Mouse (Mus musculus) layer of hippocampus, postnatal 14 days (tissue): ENCODE results near the gene Nol4l. TPM values are rescaled to one million over a fixed set of nuclear protein-coding genes. Genes with fewer than 3 reads are reported as not detected.
A peak's percentile ranks its signal among the peaks of the same experiment; 100 is the strongest.

Experiments used
- DNase-seq, 2 experiments: peaks; one replicate each; pipeline ENCODE4 v3.0.0; 2021 to 2022; ENCODE audit warnings: low spot score in 2 of 2, mixed read lengths in 1 of 2
- total RNA-seq, 2 experiments: library from RNA; stranded (reverse); gene quantifications; 2 replicates each; pipeline ENCODE4 v1.2.3; 2021

Gene Nol4l
- total RNA-seq, 2 experiments from 2014 or later: 55.6 to 60.1 TPM

- no peak for DNase-seq
Observed at GRCm38 (mm10) chr2:153445137-153446016, 84.4 kb downstream of the Nol4l start.

DNA sequence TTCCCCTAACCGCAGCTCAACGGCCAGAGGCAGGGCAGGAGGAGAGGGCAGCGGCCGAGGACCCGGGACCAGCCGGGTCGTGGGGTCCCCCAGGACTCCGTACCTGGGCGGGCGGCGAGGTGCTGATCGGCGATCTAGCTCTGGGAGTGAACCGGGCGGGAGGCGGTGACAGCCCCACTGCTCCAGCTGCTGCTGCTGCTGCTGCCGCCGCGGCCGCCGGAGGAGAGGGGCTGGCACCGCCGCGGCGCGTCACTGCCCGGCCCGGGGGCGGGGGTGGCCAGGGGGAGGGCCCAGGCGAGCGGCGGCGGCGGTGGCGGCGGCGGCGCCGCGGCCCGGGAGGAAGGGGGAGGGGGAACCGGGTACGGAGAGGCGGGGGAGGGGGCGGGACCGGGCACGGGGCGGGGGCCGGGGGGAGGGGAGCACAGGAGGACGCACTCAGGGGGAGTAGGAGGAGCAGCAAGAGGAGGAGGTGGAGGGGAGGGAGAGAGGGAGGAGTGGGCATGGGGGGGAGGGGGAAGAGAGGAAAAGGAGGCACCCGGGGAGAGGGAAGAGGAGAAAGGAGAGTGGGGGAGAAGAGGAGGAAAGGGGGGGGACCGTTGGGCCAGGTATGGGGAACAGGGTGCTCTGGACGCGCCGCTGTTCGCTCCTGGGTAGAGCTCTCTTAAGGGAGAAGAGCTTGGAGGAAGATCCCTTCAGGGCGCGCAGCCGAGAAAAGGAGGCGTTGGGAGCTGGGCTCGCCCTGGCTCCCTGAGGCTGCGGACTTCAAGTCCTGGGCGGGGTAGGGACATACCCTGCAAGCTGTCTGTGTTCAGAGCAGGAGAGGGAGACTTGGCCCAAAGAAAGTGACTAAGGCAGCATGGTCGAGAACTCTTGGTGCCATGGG is 85.3 kb downstream of the Nol4l start:
- peak; percentile 45 for DNase-seq

DNA sequence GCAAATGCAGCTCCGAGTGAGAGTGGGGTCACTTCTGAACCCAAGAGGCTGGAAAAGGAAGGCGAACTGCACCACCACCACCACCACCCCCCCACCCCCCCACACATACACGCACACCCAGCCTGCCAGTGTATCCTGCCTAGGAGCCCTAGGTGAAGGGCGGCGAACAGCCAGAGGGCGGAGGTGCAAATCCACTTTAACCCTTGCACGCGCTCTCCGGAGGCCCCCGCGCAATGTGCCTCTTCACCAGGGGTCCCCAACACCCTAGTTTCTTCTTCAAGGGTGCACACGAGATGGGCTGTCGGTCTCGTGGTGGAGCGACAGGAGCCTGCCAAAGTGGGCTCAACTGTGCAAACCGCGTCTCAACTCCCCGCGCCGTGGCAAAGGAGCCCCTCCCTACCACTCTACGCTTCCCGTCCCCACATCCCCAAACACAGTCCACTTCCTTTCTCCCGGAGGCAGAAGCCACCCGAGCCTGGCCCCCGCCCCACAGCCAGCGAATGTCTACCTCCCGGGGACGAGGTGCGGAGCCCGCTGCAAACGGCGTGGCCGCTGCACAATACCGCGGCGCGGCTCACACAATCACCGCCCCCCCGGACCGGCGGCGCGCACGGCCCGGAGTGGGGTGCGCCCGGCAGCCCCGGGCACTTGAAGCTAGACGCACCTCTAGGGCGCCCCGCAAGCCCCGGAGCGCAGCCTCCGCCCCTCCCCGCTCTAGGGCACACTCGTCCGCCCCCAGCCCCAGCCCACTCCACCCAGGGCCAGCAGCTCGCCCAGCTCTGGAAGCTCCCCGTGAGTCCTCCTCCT is 86.1 kb downstream of the Nol4l start:
- DNase-seq: peak in 1 of 2 experiments; percentile 22

GRCm38 (mm10) chr2:153442720-153443119 is 87.1 kb downstream of the Nol4l start:
- DNase-seq: no peak

- DNase-seq: no peak
Observed at GRCm38 (mm10) chr2:153441228-153441627, 88.5 kb downstream of the Nol4l start.

DNA sequence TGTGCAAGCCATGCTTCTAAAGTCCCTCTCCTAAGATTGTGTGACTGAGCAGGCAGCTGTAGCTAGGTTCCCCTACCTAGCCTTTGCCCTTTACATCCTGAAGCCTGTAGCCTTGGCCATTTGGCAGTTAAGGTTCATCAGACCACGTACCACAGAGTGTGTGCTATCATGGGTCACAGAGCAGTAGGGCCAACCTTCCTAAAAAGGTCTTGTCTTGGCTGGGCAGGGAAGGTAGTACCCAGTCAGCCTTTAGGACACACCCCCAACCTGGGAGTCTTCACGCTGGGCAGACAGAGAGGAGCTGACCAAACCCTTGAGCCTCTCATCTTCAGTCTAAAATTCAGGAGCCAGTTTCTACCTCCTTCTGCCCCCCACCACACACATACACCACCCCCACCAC is 89.0 kb downstream of the Nol4l start:
- no peak for DNase-seq

GRCm38 (mm10) chr2:153437306-153437659 is 92.5 kb downstream of the Nol4l start:
- no peak for DNase-seq

GRCm38 (mm10) chr2:153436641-153437305 is 93.0 kb downstream of the Nol4l start:
- DNase-seq: no peak

DNA sequence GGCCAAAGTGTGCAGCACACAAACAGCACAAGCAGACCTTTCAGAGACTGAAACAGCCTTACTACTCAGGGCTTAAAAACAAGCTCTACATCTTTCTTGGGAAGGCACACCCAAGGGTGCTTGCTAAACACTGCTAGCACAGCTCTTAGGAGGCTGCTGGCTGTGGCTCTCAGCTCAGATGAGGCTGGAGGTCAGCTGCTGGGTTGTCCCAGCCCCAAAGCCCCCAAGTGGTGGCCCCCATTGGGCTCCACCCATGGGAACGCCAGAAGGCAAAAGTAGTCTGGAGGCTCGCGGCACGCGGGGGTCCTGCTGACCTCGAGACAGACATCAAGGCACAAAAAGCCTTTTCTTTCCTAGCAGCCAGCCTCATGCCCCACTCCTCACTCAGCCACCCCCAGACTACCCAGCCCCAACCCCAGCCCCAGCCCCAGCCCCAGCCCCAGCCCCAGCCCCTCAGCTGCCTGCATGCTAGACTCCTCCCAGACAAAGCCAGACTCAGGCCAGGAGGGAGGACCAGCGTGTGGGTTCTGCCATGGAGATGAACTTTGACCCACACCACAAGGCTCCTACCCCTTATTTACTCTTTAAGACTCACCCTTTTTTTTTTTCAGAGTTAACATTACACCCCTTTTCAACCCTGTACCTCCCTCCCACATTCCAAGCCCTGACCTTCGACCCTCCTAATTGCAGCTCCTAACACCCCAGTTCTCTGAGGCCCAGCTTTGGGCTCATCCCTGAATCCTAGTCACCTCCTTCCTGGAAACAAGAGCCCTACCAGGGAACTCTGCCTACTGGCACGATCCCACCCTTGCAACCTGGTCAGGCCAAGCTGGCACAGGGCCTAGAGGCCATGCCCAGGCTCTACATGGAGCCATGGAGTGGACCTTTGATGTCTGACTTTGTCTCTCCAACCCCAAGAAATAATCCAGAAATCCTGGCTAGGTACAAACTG is 94.6 kb downstream of the Nol4l start:
- DNase-seq: no peak

- DNase-seq: no peak
Observed at GRCm38 (mm10) chr2:153433859-153434258, 95.9 kb downstream of the Nol4l start.

DNA sequence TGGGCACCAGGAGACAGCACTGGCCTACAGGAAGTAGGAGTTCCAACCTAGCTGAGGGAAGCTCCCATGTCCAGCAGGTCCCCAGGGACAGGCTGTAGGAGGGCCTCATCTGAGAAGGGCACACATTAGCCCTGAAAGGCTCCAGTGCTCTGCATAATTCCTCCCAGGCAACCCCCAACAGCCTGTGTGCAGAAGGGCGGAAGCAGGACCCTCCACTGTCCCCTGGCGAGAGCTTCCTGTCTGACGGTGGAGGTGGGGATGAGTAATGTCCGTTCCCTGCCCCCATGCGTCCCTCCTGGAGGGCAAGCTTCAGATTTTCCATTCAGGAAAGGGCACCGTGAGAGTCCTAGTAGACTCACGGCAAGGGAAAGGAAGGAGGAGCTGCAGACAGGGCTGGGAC is 97.3 kb downstream of the Nol4l start:
- DNase-seq: no peak

GRCm38 (mm10) chr2:153430571-153430970 is 99.2 kb downstream of the Nol4l start:
- no peak for DNase-seq

DNA sequence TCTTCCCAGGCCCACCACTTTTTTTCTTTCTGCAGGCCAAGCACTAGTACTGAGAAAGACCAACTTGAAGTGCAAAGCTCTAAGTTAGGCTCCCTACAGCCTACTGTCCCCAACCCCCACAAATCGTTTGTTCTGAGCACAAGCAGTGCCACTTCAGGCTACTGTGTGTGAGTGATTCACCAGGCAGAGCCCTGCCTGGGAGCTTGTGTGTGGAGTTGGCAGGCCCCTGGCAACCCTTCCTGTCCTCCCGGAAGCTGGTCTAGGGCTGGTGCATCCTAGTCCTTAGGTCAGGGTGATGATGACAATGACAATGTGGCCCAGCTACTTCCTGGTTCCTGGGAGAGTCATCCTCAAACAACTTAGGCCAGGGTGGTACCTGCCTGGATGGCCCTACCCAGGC is 101.3 kb downstream of the Nol4l start:
- no peak for DNase-seq

DNA sequence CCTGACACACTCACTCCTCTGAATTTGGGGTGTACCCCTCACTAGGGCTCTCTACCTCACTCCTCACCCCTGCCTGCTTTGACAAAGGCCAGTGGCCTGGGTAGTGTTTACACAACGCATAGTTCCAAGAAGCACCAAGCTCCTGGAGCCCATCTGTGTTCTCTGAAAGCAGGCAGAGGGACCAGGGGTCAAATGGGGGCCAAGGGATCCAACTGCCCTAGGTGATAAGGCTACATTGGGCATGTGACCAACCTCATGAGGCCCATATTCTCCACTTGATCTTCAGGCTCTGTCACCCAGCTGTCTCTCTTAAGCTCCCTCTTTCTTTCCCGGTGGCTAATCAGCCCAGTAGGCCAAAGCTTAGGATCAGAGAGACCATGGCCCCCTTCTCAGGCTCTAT is 102.8 kb downstream of the Nol4l start:
- DNase-seq: no peak

- peak; percentile 44 to 74 for DNase-seq
Observed at GRCm38 (mm10) chr2:153425998-153426670, 103.6 kb downstream of the Nol4l start.

DNA sequence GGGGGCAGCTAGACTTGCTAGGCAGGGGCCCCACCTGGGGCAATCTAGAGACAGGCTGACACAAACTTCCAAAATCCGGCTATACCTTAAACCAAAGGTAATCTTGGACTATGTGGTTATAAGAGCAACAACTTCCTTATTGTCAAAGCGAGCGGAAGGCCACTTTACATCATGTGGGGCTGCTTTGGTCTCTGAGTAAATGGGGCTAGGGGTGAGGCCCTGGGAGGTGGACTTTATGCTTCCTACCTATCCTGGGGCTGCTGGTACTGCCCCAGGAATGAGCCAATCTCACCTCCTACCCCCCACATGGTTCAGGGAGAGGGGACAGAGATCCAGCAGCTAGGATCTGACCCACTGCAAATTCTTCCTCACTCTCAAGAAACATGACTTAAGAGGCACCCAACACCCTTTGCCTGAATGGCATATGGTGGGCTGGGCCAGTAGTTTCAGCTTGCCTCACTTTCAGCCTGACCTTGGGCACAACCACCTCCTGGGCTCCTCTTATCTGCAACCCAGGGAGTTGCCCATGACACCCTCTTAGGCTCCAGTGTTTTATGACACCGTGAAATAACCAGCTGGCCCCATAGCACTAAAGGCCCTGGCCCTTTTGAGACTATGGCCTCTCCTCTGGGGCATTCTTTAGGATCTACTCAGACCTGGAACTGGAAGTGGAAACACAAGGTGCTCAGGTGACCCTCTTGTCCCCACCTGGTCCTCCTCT is 104.5 kb downstream of the Nol4l start:
- no peak for DNase-seq

DNA sequence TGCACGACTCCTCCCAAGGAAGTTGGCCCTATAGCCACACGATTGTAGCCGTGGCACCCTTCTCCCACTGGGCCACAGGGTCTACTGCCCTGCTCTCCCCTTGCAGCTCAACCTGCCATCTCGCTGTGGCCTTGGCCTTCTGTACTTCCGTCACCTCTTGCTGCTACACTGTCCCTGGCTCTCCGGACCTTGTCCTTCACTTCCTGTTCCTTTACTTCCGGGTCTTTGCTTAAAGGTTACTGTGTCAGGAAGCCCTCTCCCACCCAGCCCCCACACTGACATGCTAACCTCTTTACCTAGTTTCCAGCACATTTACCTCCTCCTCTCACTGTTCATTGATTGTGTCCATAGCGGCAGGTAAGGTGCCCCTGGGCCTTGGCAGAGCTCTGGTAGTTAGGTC is 105.2 kb downstream of the Nol4l start:
- no peak for DNase-seq

GRCm38 (mm10) chr2:153423113-153423512 is 106.7 kb downstream of the Nol4l start:
- DNase-seq: no peak
